Mouse (Mus musculus): ENCODE data around the gene Rita1.

- no peak for TF ChIP-seq CTCF (IDR thresholded peaks at IDR 0.05; ENCODE audit: low read depth, low read length)
- TF ChIP-seq POLR2AphosphoS5 (IDR thresholded peaks at IDR 0.05; ENCODE audit: insufficient replicate concordance, low read depth, low read length): no peak
- TF ChIP-seq GATA1 (IDR thresholded peaks at IDR 0.05; ENCODE audit: borderline replicate concordance, low read length): no peak
- TF ChIP-seq TAL1 (conservative IDR thresholded peaks at IDR 0.05; ENCODE audit: low read depth, low read length): no peak
Measured at GRCm38 (mm10) chr5:120562956-120563913, 49.2 kb downstream of the Rita1 start.

Measured in G1E (cell line).